Mouse (Mus musculus): Measurements from ENCODE around the gene Cdcp2.

GRCm38 (mm10) chr4:107048568-107049162 lies 48.0 kb upstream of the Cdcp2 start:
- no peak for TF ChIP-seq POLR2A (IDR thresholded peaks at IDR 0.05; ENCODE audit: low read depth, low read length)
- no peak for TF ChIP-seq CTCF (IDR thresholded peaks at IDR 0.05; ENCODE audit: extremely low read depth, insufficient read length, insufficient replicate concordance, low read depth, low read length)
